Mouse (Mus musculus) adrenal gland, postnatal 4 days (tissue): ENCODE measurements at regions not wholly inside any gene's neighbourhood (a gene's known extent, or its start where the extent isn't known, plus 50 kb on each side); places are given as distances from the start of the nearest gene placed in this dataset.

Source experiments
- DNase-seq, 2 experiments: peaks; one replicate each; pipeline ENCODE4 v3.0.0; 2021 to 2022; ENCODE audit warnings: low spot score in 2 of 2, mixed read lengths in 2 of 2

- DNase-seq, result no peak
Observed at GRCm38 (mm10) chrX:11486588-11486987, 159.0 kb downstream of the H2al1j start.

- no peak for DNase-seq
Observed at GRCm38 (mm10) chrX:11487876-11488275, 160.3 kb downstream of the H2al1j start.

- DNase-seq, result no peak
Observed at GRCm38 (mm10) chrX:11490146-11490693, 162.6 kb downstream of the H2al1j start.

GRCm38 (mm10) chrX:11491235-11491634, 163.6 kb downstream of the H2al1j start:
- DNase-seq, result no peak

DNA sequence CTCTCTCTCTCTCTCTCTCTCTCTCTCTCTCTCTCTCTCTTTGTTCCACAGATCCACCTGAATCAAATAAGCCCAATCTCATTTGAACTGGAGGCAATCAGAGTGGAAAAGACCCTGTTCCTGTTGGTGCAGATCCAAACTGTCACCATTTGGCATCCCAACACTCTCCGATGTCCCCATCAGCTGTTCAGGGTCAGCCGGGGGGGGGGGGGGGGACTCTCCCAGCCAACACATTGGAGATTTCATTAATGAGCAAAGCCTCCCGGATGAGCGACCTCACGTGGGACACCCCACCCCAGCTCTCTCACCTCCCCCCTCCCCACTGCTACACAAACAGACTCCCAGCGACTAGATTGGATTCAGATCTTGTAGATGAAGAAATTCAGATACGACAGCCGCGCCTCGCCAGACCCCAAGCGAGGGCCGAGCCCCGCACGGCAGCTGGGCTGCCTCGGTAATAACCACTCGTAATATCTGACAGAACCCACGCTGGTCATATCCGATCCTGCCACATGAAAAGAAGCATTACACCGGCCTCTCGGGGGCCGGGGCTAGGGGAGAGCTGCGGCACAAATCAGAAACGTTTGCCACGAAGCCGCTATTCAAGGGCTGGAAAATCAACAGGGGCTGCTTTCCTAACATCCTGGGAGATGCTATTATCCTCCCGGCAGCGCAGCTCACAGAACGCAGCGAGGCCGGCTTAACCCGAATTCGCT, 164.2 kb downstream of the H2al1j start:
- DNase-seq, result no peak

DNA sequence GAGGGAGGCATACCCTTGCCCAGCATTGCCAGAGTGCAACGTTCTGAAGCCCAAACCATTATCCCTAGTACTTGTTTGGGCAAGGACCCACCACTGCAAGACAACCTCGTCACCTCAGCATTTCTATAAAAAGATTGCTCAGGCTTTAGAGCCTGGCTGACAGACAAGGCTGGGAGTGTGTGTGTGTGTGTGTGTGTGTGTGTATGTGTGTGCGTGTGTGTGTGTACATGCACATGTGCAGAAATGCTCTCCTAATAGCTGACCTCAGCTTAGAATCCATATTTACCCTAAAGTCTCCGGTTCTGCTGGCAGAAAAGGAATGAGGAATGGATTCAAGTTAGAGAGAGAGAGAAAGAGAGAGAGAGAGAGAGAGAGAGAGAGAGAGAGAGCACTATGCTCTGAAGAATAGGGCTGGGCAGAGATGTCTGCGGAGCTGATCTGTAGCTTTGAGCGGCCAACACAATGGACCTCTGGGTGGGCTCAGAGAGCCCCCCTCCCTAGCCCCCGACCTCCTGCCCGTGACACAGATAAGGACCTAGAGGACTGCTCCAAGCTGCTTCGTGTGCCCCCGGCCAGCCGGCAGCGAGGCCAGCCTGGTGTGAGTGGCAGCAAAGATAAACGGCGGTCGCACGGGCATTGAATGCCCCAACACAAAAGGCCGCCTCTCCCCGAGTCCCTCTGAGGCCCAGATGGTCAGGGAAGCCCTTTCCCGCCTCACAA, 166.1 kb downstream of the H2al1j start:
- DNase-seq, result no peak

DNA sequence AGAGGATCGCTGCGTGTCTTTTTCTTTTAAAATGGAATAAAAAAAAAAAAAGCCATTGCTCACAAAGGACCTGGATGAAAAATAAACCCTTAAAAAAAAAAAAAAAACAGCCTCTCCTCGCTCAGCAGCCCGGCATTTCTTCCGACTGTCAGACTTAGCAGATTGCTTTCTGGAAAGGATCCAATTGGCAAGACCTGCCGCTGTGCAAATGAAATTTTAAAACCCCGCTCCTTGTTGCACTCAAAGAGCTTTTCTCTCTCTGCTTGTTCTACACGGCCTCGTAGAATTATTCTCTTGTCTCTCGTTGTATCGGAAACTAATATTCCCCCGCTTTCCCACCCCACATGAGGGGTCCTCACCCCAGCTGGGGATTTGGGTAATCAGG, 166.6 kb downstream of the H2al1j start:
- no peak for DNase-seq

DNA sequence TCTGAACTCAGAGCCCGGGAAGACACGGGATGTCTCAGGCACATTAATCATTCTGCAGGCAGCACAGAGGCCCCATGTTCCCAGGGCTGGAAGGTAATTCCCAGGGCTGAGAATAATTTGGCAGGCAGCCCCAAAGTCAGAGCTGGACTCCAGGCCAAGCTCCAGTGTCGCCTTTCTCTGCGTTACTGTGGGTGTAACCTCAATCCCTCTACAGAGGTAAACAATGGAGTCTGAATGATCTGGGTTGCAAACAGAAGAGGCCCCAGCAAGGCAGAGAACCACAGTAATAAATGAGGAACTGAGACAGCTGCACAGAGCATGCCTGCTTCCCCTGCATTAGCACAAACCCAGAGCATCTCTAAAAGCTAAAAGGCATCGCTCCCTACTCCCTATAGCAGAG, 184.8 kb downstream of the H2al1j start:
- DNase-seq, result no peak

DNA sequence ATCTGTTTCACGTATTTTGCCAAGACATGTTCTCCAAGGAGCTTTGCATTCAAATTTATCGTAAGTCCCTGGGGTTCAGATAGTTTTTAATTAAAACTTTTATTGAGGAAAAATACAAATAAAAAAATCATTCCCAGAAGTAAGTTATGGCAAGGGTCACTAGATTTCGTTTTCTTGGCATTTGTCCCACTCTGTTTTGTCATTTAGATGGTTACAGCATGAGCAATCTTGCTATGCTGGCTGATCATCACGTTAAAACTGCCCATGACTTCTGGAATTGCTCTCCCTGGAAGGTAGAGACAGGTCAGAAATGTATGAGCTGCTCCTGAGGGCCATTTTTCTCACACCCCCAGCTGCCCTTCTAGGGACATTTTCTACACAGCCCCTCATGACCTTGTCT, 185.3 kb downstream of the H2al1j start:
- no peak for DNase-seq

- no peak for DNase-seq
Observed at GRCm38 (mm10) chrX:11523791-11524190, 196.2 kb downstream of the H2al1j start.

GRCm38 (mm10) chrX:11525326-11525725, 197.7 kb downstream of the H2al1j start:
- DNase-seq, result no peak

- peak in 1 of 2 experiments; percentile 3 for DNase-seq
Observed at GRCm38 (mm10) chrX:11528589-11528988, 201.0 kb downstream of the H2al1j start.

- no peak for DNase-seq
Observed at GRCm38 (mm10) chrX:11529221-11529620, 201.6 kb downstream of the H2al1j start.

- DNase-seq, result no peak
Observed at GRCm38 (mm10) chrX:11532817-11533216, 205.2 kb downstream of the H2al1j start.

GRCm38 (mm10) chrX:11533871-11534270, 206.2 kb downstream of the H2al1j start:
- no peak for DNase-seq

DNA sequence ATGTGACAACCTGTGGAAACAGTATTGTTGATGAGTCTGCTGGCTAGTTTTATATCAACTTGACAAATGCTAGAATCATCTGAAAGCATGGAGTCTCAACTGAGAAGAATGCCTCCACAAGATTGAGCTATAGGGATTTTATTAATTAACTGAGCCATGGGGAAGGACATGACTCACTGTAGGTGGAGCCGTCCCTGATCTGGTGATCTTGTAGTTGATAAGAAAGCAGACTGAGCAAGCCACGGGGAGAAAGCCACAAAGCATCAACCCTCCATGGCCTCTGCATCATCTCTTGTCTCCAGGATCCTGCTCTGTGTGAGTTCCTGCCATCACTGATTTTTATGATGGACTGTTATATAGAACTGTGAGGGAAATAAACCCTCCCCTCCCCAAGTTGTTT, 213.4 kb downstream of the H2al1j start:
- DNase-seq, result no peak

DNA sequence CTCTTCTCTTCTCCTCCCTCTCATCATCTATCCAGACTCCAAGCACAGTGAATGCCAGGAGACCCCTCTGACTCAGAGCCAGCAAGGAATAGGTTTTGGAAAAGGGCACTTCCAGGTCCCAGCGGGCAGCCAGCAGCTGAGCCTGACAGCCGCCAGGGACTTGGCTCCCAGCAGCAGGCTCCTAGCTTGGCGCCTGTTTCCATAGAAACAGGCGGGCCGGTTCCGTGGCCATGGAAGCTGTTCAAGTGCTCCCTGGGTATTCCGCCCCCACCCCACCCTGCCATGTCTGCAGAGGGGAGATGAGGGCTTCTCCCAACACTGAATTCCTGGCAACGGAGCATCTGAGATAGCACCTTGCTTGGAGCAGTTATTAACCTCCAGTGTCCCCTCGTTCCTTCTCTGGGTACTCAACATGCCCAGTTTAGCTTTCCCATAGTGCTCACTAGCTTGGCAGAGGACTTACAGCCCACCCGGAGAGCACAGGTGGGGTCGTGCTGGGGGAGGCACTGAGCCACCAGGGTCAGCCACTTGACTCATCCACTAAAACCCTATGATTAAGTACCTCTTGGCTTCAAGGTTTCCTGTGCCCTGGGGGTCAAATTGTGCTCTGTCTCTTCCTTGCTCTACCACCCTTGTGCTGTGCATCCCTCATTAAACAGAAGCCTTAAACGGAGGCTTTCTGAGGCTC, 222.7 kb downstream of the H2al1j start:
- no peak for DNase-seq

DNA sequence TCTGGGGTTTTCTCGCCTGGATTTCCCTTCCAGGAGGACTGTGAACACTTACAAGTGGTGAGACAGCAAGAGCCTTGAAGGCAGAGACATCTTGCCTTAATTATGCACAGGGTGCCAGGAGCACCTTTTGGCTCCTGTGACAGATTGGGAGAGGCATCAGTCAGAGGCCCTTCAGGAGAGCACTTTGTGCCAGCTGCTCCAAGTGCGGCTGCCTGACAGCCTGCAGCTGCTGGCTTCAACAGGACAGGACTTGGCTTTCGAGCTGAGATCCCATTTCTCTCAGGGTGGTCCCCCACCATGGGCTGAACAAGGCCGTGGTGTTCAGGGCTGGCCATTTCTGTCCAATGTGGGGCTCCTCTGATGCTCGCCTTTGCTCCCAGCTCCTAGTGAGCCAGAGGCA, 224.6 kb downstream of the H2al1j start:
- no peak for DNase-seq

GRCm38 (mm10) chrX:11555035-11555570, 227.5 kb downstream of the H2al1j start:
- no peak for DNase-seq

DNA sequence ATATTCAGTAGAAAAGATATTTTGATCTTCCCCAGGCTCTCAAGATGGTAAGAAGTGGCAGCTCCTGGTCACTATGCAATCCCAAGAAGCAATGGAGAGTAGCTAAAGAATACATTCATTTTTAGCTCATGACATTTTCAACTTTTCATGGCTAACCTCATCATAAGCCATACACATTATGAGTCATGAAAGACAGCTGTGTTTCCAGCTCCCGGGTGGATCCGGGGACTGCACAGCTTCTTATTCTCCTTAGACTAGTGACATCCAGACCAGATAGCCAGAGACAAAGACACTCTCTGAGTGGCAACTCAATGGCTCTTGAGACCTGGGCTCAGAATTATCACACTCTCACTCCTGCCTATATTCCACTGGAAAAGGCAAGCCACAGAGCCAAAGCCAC, 230.6 kb downstream of the H2al1j start:
- DNase-seq, result no peak

DNA sequence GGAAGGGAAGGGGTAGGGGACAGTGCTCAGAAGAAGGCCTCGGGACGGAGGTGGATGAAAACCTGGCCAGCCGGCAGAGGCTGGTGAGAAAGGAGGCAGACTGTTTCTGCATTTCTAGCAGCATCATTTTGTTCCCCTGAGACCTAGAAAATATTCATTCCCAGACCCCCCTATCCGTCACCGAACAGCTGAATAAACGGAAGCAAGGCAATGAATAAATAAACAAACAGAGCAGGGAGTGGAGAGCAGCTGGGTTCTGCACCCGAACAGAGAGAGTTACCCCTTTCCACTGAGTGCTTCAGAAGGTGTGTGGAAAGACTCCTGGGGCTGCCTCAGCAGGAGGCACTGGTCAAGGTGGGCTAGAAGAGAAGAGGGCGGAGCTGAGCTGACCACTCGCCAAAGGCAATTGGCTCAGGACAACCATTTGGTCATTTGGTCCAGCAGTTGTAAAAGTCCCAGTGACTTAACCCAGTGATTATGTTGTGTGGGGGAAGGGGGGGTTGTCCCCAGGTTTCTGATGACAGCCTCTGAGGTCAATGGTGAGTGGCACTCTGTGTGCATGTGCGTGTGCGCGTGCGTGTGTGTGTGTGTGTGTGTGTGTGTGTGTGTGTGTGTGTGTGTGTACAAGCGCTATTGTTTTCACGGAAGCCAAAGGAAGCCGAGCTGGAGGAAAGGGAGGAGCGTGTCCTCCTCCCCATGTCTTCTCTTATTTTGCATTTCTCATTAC, 233.1 kb downstream of the H2al1j start:
- no peak for DNase-seq
